Mouse (Mus musculus): Measurements from ENCODE around the gene Sufu. TPM values are rescaled to one million over a fixed set of nuclear protein-coding genes. Genes with fewer than 3 reads are reported as not detected.

The Sufu gene
- total RNA-seq (2021) (10 to 100 TPM; 10.6 to 11.0 TPM), polyA plus RNA-seq (2012; rRNA removed) (8.7 and 9.0 TPM in 2 replicates)
- long read RNA-seq, full-length matches to known transcripts: 5 of 14 reads
- long read RNA-seq, partial matches to known transcripts: 4 of 14 reads
- long read RNA-seq, other reads (novel, unspliced or antisense): 5 of 14 reads

GRCm38 (mm10) chr19:46396686-46397435 is at the start of gene Sufu:
Gene Sufu (plus strand): TSS chr19:46396896.
- under 1% methylated on average over 57 of the region's 57 CpGs for WGBS
- Histone ChIP-seq H3K9ac (ENCODE audit: low read depth, low read length) (peak within 1 kb of the TSS; percentile 90), H3K27me3 (ENCODE audit: control insufficient read depth, insufficient read depth, low read length) (no peaks in the 10 kb centered on the region), H3K4me1 (ENCODE audit: control insufficient read depth, insufficient read depth, low read length) (peaks cover 13% of the 10 kb centered on the region), H3K27ac (peak within 1 kb of the TSS; percentile 91), H3K79me2 (replicated peaks; ENCODE audit: control insufficient read depth, insufficient read depth, low read length) (peaks cover 3% of the 10 kb centered on the region), H3K4me3 (peak within 1 kb of the TSS; percentile 100), H3K36me3 (ENCODE audit: control insufficient read depth, insufficient read depth, low read length) (peaks cover 5% of the 10 kb centered on the region)
- DNase-seq: peak; percentile 97 to 98
- intact Hi-C loops (cut with DNase I): loop anchor here (1.0 to 5.0 kb wide), 4 partner anchors 47 to 175 kb away; partner anchors contain the start of genes Arl3, Cuedc2, Sfxn2 and Trim8
- TF ChIP-seq CTCF (IDR thresholded peaks at IDR 0.05) (peak; percentile 92), POLR2A (IDR thresholded peaks at IDR 0.05; ENCODE audit: insufficient read depth, low read depth, low read length) (peak; percentile 80), EP300 (IDR thresholded peaks at IDR 0.05; ENCODE audit: insufficient read depth, low read depth, low read length) (peak; percentile 85)

- no peaks in the 10 kb centered on the region for H3K27me3 ChIP-seq (ENCODE audit: control insufficient read depth, insufficient read depth, low read length)
- H3K4me3 ChIP-seq: no peak overlapping the region
- H3K79me2 ChIP-seq (replicated peaks; ENCODE audit: control insufficient read depth, insufficient read depth, low read length): no peaks in the 10 kb centered on the region
- H3K27ac ChIP-seq: no peak overlapping the region
- TF ChIP-seq CTCF (IDR thresholded peaks at IDR 0.05): no peak
- TF ChIP-seq EP300 (IDR thresholded peaks at IDR 0.05; ENCODE audit: insufficient read depth, low read depth, low read length): no peak
- TF ChIP-seq POLR2A (IDR thresholded peaks at IDR 0.05; ENCODE audit: insufficient read depth, low read depth, low read length): no peak
- H3K4me1 ChIP-seq (ENCODE audit: control insufficient read depth, insufficient read depth, low read length): no peaks in the 10 kb centered on the region
- no peaks in the 10 kb centered on the region for H3K36me3 ChIP-seq (ENCODE audit: control insufficient read depth, insufficient read depth, low read length)
- intact Hi-C loops (cut with DNase I): no loop called here
- no peak overlapping the region for H3K9ac ChIP-seq (ENCODE audit: low read depth, low read length)
- no peak for DNase-seq
- WGBS: 93% methylated on average over 1 of the region's 1 CpGs
Observed at GRCm38 (mm10) chr19:46347146-46347545, 49.5 kb upstream of the Sufu start.

GRCm38 (mm10) chr19:46347936-46348668 is 48.6 kb upstream of the Sufu start:
- peak overlapping the region; percentile 76 for H3K9ac ChIP-seq (ENCODE audit: low read depth, low read length)
- 20% methylated on average over 14 of the region's 14 CpGs for WGBS
- H3K27me3 ChIP-seq (ENCODE audit: control insufficient read depth, insufficient read depth, low read length): no peaks in the 10 kb centered on the region
- TF ChIP-seq EP300 (IDR thresholded peaks at IDR 0.05; ENCODE audit: insufficient read depth, low read depth, low read length) (no peak), CTCF (IDR thresholded peaks at IDR 0.05) (no peak), POLR2A (IDR thresholded peaks at IDR 0.05; ENCODE audit: insufficient read depth, low read depth, low read length) (no peak)
- no peaks in the 10 kb centered on the region for H3K79me2 ChIP-seq (replicated peaks; ENCODE audit: control insufficient read depth, insufficient read depth, low read length)
- peak overlapping the region; percentile 71 for H3K27ac ChIP-seq
- intact Hi-C loops (cut with DNase I): no loop called here
- H3K36me3 ChIP-seq (ENCODE audit: control insufficient read depth, insufficient read depth, low read length): no peaks in the 10 kb centered on the region
- no peaks in the 10 kb centered on the region for H3K4me1 ChIP-seq (ENCODE audit: control insufficient read depth, insufficient read depth, low read length)
- H3K4me3 ChIP-seq: peak overlapping the region; percentile 68
- DNase-seq: no peak

GRCm38 (mm10) chr19:46348761-46349458 is 47.8 kb upstream of the Sufu start:
- H3K79me2 ChIP-seq (replicated peaks; ENCODE audit: control insufficient read depth, insufficient read depth, low read length): no peaks in the 10 kb centered on the region
- TF ChIP-seq CTCF (IDR thresholded peaks at IDR 0.05) (peak; percentile 29), POLR2A (IDR thresholded peaks at IDR 0.05; ENCODE audit: insufficient read depth, low read depth, low read length) (peak; percentile 56; the same call in 1 of the 2 replicates), EP300 (IDR thresholded peaks at IDR 0.05; ENCODE audit: insufficient read depth, low read depth, low read length) (no peak)
- no peaks in the 10 kb centered on the region for H3K4me1 ChIP-seq (ENCODE audit: control insufficient read depth, insufficient read depth, low read length)
- under 1% methylated on average over 78 of the region's 78 CpGs for WGBS
- peak overlapping the region; percentile 76 for H3K9ac ChIP-seq (ENCODE audit: low read depth, low read length)
- intact Hi-C loops (cut with DNase I): no loop called here
- H3K36me3 ChIP-seq (ENCODE audit: control insufficient read depth, insufficient read depth, low read length): no peaks in the 10 kb centered on the region
- H3K4me3 ChIP-seq: peak overlapping the region; percentile 68
- H3K27ac ChIP-seq: peak overlapping the region; percentile 71
- peak; percentile 82 to 84 for DNase-seq
- H3K27me3 ChIP-seq (ENCODE audit: control insufficient read depth, insufficient read depth, low read length): no peaks in the 10 kb centered on the region

- H3K4me1 ChIP-seq (ENCODE audit: control insufficient read depth, insufficient read depth, low read length): no peaks in the 10 kb centered on the region
- TF ChIP-seq POLR2A (IDR thresholded peaks at IDR 0.05; ENCODE audit: insufficient read depth, low read depth, low read length): no peak
- TF ChIP-seq CTCF (IDR thresholded peaks at IDR 0.05): no peak
- no peak for TF ChIP-seq EP300 (IDR thresholded peaks at IDR 0.05; ENCODE audit: insufficient read depth, low read depth, low read length)
- WGBS: 37% methylated on average over 6 of the region's 6 CpGs
- peak overlapping the region; percentile 68 for H3K4me3 ChIP-seq
- no peak overlapping the region for H3K27ac ChIP-seq
- H3K79me2 ChIP-seq (replicated peaks; ENCODE audit: control insufficient read depth, insufficient read depth, low read length): no peaks in the 10 kb centered on the region
- intact Hi-C loops (cut with DNase I): no loop called here
- H3K27me3 ChIP-seq (ENCODE audit: control insufficient read depth, insufficient read depth, low read length): no peaks in the 10 kb centered on the region
- H3K36me3 ChIP-seq (ENCODE audit: control insufficient read depth, insufficient read depth, low read length): no peaks in the 10 kb centered on the region
- H3K9ac ChIP-seq (ENCODE audit: low read depth, low read length): no peak overlapping the region
- DNase-seq: no peak
Observed at GRCm38 (mm10) chr19:46349550-46349949, 47.1 kb upstream of the Sufu start.

All from heart, adult 2 months (tissue).